Mouse (Mus musculus) midbrain, embryonic 12.5 days (tissue): ENCODE data around the gene Ube2l6. TPM values are rescaled to one million over a fixed set of nuclear protein-coding genes. Genes with fewer than 3 reads are reported as not detected.

ENCODE experiments used
- ATAC-seq: fragments of 200-750 bp; cut with Nextera tagmentation; 2 replicates; pipeline ENCODE4 v1.8.0; 2017; ENCODE audit warnings: low read depth, moderate TSS enrichment, moderate library complexity; ENCODE audit not compliant: low FRiP score
- H3K27ac ChIP-seq: fragments of 300-500 bp; sonication (generic); replicated peaks from 2 replicates; pipeline ENCODE4 v1.5.1; 2016; ENCODE audit warnings: mild to moderate bottlenecking
- H3K27me3 ChIP-seq: fragments of 300-500 bp; sonication (generic); 2 replicates; pipeline ENCODE4 v1.6.1; 2016; ENCODE audit warnings: mild to moderate bottlenecking
- H3K36me3 ChIP-seq: fragments of 300-500 bp; sonication (generic); 2 replicates; pipeline ENCODE4 v1.6.1; 2016
- H3K4me1 ChIP-seq: fragments of 300-500 bp; sonication (generic); 2 replicates; pipeline ENCODE4 v1.6.1; 2016
- H3K4me2 ChIP-seq: fragments of 300-500 bp; sonication (generic); replicated peaks from 2 replicates; pipeline ENCODE4 v1.6.1; 2016; ENCODE audit warnings: mild to moderate bottlenecking, moderate library complexity
- H3K4me3 ChIP-seq: fragments of 300-500 bp; sonication (generic); 2 replicates; pipeline ENCODE4 v1.5.1; 2016; ENCODE audit warnings: mild to moderate bottlenecking
- H3K9ac ChIP-seq: fragments of 300-500 bp; sonication (generic); replicated peaks from 2 replicates; pipeline ENCODE4 v1.6.1; 2016; ENCODE audit warnings: mild to moderate bottlenecking, moderate library complexity
- H3K9me3 ChIP-seq: fragments of 300-500 bp; sonication (generic); 2 replicates; pipeline ENCODE4 v1.6.1; 2016; ENCODE audit warnings: mild to moderate bottlenecking
- WGBS: fragments of 180-500 bp; shearing (Covaris S2); methylation state at CpG from one replicate; pipeline ENCODE4 v1.1.7; 2016; 5-methylcytosine and 5-hydroxymethylcytosine counted together
- polyA plus RNA-seq: library from polyadenylated mRNA; unstranded; fragments of >200 nt; fragmentation: Nextera tagmentation; extraction: Ambion mirVana; gene quantifications from 2 replicates; pipeline ENCODE4 v1.2.1, GENCODE M21; 2016

Gene Ube2l6
- polyA plus RNA-seq, 1 experiment from 2014 or later, result 31.2 TPM

- no peaks in the 10 kb centered on the region for H3K4me1 ChIP-seq
- no peak overlapping the region for H3K27ac ChIP-seq
- H3K4me2 ChIP-seq, result no peak overlapping the region
- H3K4me3 ChIP-seq, result no peak overlapping the region
- H3K9me3 ChIP-seq, result no peaks in the 10 kb centered on the region
- no peak overlapping the region for H3K9ac ChIP-seq
- WGBS, result 74% methylated on average over 3 of the region's 3 CpGs
- no peak for ATAC-seq
- no peaks in the 10 kb centered on the region for H3K36me3 ChIP-seq
- H3K27me3 ChIP-seq, result peaks cover 14% of the 10 kb centered on the region
These were observed 21.2 kb downstream of the Ube2l6 start for GRCm38 (mm10) chr2:84819861-84820260.

GRCm38 (mm10) chr2:84822552-84822951, 23.9 kb downstream of the Ube2l6 start, which contains the start of gene Smtnl1:
TSS of gene Smtnl1 (minus strand) at chr2:84822652.
- H3K9ac ChIP-seq, result no peak within 1 kb of the TSS
- ATAC-seq, result no peak
- no peaks in the 10 kb centered on the region for H3K9me3 ChIP-seq
- no peak within 1 kb of the TSS for H3K27ac ChIP-seq
- H3K4me3 ChIP-seq, result no peak within 1 kb of the TSS
- no peak within 1 kb of the TSS for H3K4me2 ChIP-seq
- H3K36me3 ChIP-seq, result no peaks in the 10 kb centered on the region
- H3K4me1 ChIP-seq, result peaks cover 2% of the 10 kb centered on the region
- WGBS, result 69% methylated on average over 13 of the region's 13 CpGs
- peaks cover 14% of the 10 kb centered on the region for H3K27me3 ChIP-seq

GRCm38 (mm10) chr2:84823237-84823636, 24.6 kb downstream of the Ube2l6 start:
- WGBS, result 40% methylated on average over 2 of the region's 2 CpGs

GRCm38 (mm10) chr2:84826488-84827282, 28.1 kb downstream of the Ube2l6 start, which contains the start of gene Timm10:
TSS of gene Timm10 (plus strand) at chr2:84826997.
- Histone ChIP-seq H3K9ac (peak within 1 kb of the TSS; percentile 81), H3K4me1 (peaks cover 11% of the 10 kb centered on the region), H3K9me3 (no peaks in the 10 kb centered on the region), H3K4me3 (peak within 1 kb of the TSS; percentile 84), H3K4me2 (peak within 1 kb of the TSS; percentile 99), H3K27me3 (no peaks in the 10 kb centered on the region), H3K36me3 (peaks cover 7% of the 10 kb centered on the region; the same call in 1 of the 2 replicates), H3K27ac (no peak within 1 kb of the TSS)
- peak; percentile 92 for ATAC-seq
- WGBS, result under 1% methylated on average over 34 of the region's 34 CpGs

More at GRCm38 (mm10) chr2:84823237-84823636, 24.6 kb downstream of the Ube2l6 start:
- H3K4me1 ChIP-seq, result peaks cover 8% of the 10 kb centered on the region
- H3K4me2 ChIP-seq, result no peak overlapping the region
- no peaks in the 10 kb centered on the region for H3K9me3 ChIP-seq
- peaks cover 14% of the 10 kb centered on the region for H3K27me3 ChIP-seq
- no peaks in the 10 kb centered on the region for H3K36me3 ChIP-seq
- H3K9ac ChIP-seq, result no peak overlapping the region
- H3K4me3 ChIP-seq, result no peak overlapping the region
- no peak overlapping the region for H3K27ac ChIP-seq
- no peak for ATAC-seq

- H3K4me1 ChIP-seq, result peaks cover 11% of the 10 kb centered on the region
- WGBS, result 1% methylated on average over 29 of the region's 29 CpGs
- no peak overlapping the region for H3K27ac ChIP-seq
- H3K9ac ChIP-seq, result peak overlapping the region; percentile 81
- peak; percentile 5; the same call in 1 of the 2 replicates for ATAC-seq
- peaks cover 7% of the 10 kb centered on the region; the same call in 1 of the 2 replicates for H3K36me3 ChIP-seq
- H3K9me3 ChIP-seq, result no peaks in the 10 kb centered on the region
- H3K4me2 ChIP-seq, result peak overlapping the region; percentile 99
- peak overlapping the region; percentile 84 for H3K4me3 ChIP-seq
- H3K27me3 ChIP-seq, result no peaks in the 10 kb centered on the region
These were observed 28.8 kb downstream of the Ube2l6 start for GRCm38 (mm10) chr2:84827283-84827920.

- Histone ChIP-seq H3K4me2 (no peak overlapping the region), H3K9ac (no peak overlapping the region), H3K27ac (no peak overlapping the region), H3K4me1 (peaks cover 11% of the 10 kb centered on the region), H3K36me3 (peaks cover 7% of the 10 kb centered on the region; the same call in 1 of the 2 replicates), H3K9me3 (no peaks in the 10 kb centered on the region), H3K4me3 (no peak overlapping the region), H3K27me3 (peaks cover under 1% of the 10 kb centered on the region; the same call in 1 of the 2 replicates)
- WGBS, result 38% methylated on average over 10 of the region's 10 CpGs
- ATAC-seq, result peak; percentile 57
These were observed 33.2 kb downstream of the Ube2l6 start for GRCm38 (mm10) chr2:84831666-84832391.

GRCm38 (mm10) chr2:84837107-84837506, 38.5 kb downstream of the Ube2l6 start:
- no peak overlapping the region for H3K9ac ChIP-seq
- H3K4me2 ChIP-seq, result no peak overlapping the region
- peaks cover 32% of the 10 kb centered on the region for H3K4me1 ChIP-seq
- H3K27me3 ChIP-seq, result peaks cover 43% of the 10 kb centered on the region
- no peak overlapping the region for H3K27ac ChIP-seq
- no peak for ATAC-seq
- H3K36me3 ChIP-seq, result no peaks in the 10 kb centered on the region
- H3K9me3 ChIP-seq, result no peaks in the 10 kb centered on the region
- WGBS, result 73% methylated on average over 8 of the region's 8 CpGs
- no peak overlapping the region for H3K4me3 ChIP-seq

GRCm38 (mm10) chr2:84837817-84838592, 39.4 kb downstream of the Ube2l6 start:
- Histone ChIP-seq H3K4me3 (no peak overlapping the region), H3K36me3 (no peaks in the 10 kb centered on the region), H3K27ac (no peak overlapping the region), H3K4me2 (no peak overlapping the region), H3K4me1 (peaks cover 32% of the 10 kb centered on the region), H3K9me3 (no peaks in the 10 kb centered on the region), H3K9ac (no peak overlapping the region), H3K27me3 (peaks cover 43% of the 10 kb centered on the region)
- ATAC-seq, result no peak
- 32% methylated on average over 9 of the region's 9 CpGs for WGBS

- no peak for ATAC-seq
- Histone ChIP-seq H3K36me3 (0 out of 2 replicates have a peak, but pooled peaks cover under 1% of the 10 kb centered on the region), H3K27ac (no peak within 1 kb of the TSS), H3K4me1 (peaks cover 32% of the 10 kb centered on the region), H3K4me2 (peak within 1 kb of the TSS; percentile 99), H3K9ac (peak within 1 kb of the TSS; percentile 70), H3K9me3 (no peaks in the 10 kb centered on the region), H3K4me3 (peak within 1 kb of the TSS; percentile 58), H3K27me3 (peaks cover 43% of the 10 kb centered on the region)
- 17% methylated on average over 10 of the region's 10 CpGs for WGBS
These were observed 39.9 kb downstream of the Ube2l6 start, which contains the start of gene Slc43a1 for GRCm38 (mm10) chr2:84838593-84838949. TSS of gene Slc43a1 (plus strand) at chr2:84838850.

- Histone ChIP-seq H3K36me3 (0 out of 2 replicates have a peak, but pooled peaks cover 4% of the 10 kb centered on the region), H3K27me3 (peaks cover 43% of the 10 kb centered on the region), H3K4me1 (peaks cover 32% of the 10 kb centered on the region), H3K4me2 (peak overlapping the region; percentile 99), H3K4me3 (peak overlapping the region; percentile 58), H3K27ac (no peak overlapping the region), H3K9me3 (no peaks in the 10 kb centered on the region), H3K9ac (peak overlapping the region; percentile 70)
- under 1% methylated on average over 47 of the region's 47 CpGs for WGBS
- ATAC-seq, result peak; percentile 13
These were observed 40.7 kb downstream of the Ube2l6 start for GRCm38 (mm10) chr2:84838993-84839980.
